Mouse (Mus musculus) cortical plate, adult 2 months (tissue): ENCODE data around the gene Scarb1. TPM values are rescaled to one million over a fixed set of nuclear protein-coding genes. Genes with fewer than 3 reads are reported as not detected.

ENCODE experiments used
- H3K27ac ChIP-seq: fragments of 200-500 bp; 2 replicates; pipeline ENCODE4 v1.5.1; 2012; ENCODE audit warnings: low read length, control low read depth, inconsistent platforms; ENCODE audit not compliant: insufficient read depth
- H3K4me1 ChIP-seq: fragments of 200-500 bp; 2 replicates; pipeline ENCODE4 v1.6.1; 2011; ENCODE audit warnings: low read length; ENCODE audit not compliant: control insufficient read depth, insufficient read depth
- H3K4me3 ChIP-seq: fragments of 200-500 bp; 2 replicates; pipeline ENCODE4 v1.5.1; 2011; ENCODE audit warnings: mild to moderate bottlenecking, low read length, control low read depth; ENCODE audit not compliant: insufficient read depth
- CTCF ChIP-seq: fragments of 200-500 bp; IDR thresholded peaks from 2 replicates; pipeline ENCODE4 v1.5.1; 2011; ENCODE audit warnings: mild to moderate bottlenecking, control low read depth, low read length; ENCODE audit not compliant: insufficient read depth; ENCODE audit errors: extremely low read depth
- POLR2A ChIP-seq: fragments of 200-500 bp; IDR thresholded peaks from 2 replicates; pipeline ENCODE4 v1.6.1; 2011; ENCODE audit warnings: mild to moderate bottlenecking, low read length, control low read depth; ENCODE audit not compliant: insufficient read depth; ENCODE audit errors: extremely low read depth
- polyA plus RNA-seq: library from polyadenylated mRNA; depleted of rRNA; stranded (reverse); fragments of >200 nt; gene quantifications from 2 replicates; pipeline ENCODE4 v1.2.3, GENCODE M21; 2012; rRNA removed

The Scarb1 gene
- polyA plus RNA-seq, 1 experiment: 32.6 TPM

GRCm38 (mm10) chr5:125235874-125236273 lies 105.0 kb downstream of the Scarb1 start:
- TF ChIP-seq CTCF (no peak), POLR2A (no peak)
- H3K4me1 ChIP-seq: no peaks in the 10 kb centered on the region

GRCm38 (mm10) chr5:125235398-125235797 lies 105.5 kb downstream of the Scarb1 start:
- TF ChIP-seq CTCF (0 out of 2 replicates have a peak, but pooled peaks have one; percentile 7), POLR2A (no peak)
- Histone ChIP-seq H3K4me1 (no peaks in the 10 kb centered on the region), H3K4me3 (no peak overlapping the region), H3K27ac (no peak overlapping the region)

More at GRCm38 (mm10) chr5:125235874-125236273, 105.0 kb downstream of the Scarb1 start:
- H3K4me3 ChIP-seq: no peak overlapping the region
- H3K27ac ChIP-seq: no peak overlapping the region

- no peak for TF ChIP-seq CTCF
- no peak for TF ChIP-seq POLR2A
- H3K4me1 ChIP-seq: no peaks in the 10 kb centered on the region
- H3K27ac ChIP-seq: no peak overlapping the region
- no peak overlapping the region for H3K4me3 ChIP-seq
Observed at GRCm38 (mm10) chr5:125234399-125234798, 106.5 kb downstream of the Scarb1 start.

- no peaks in the 10 kb centered on the region; the same call in 1 of the 2 replicates for H3K4me1 ChIP-seq
- H3K4me3 ChIP-seq: no peak overlapping the region
- no peak for TF ChIP-seq POLR2A
- no peak for TF ChIP-seq CTCF
- no peak overlapping the region for H3K27ac ChIP-seq
Observed at GRCm38 (mm10) chr5:125233478-125233877, 107.4 kb downstream of the Scarb1 start.

- no peak overlapping the region for H3K27ac ChIP-seq
- H3K4me3 ChIP-seq: no peak overlapping the region
- TF ChIP-seq POLR2A (no peak), CTCF (no peak)
- H3K4me1 ChIP-seq: no peaks in the 10 kb centered on the region; the same call in 1 of the 2 replicates
Observed at GRCm38 (mm10) chr5:125232443-125232979, 108.4 kb downstream of the Scarb1 start.

- TF ChIP-seq POLR2A: no peak
- TF ChIP-seq CTCF: no peak
- Histone ChIP-seq H3K4me3 (no peak overlapping the region), H3K4me1 (peaks cover 6% of the 10 kb centered on the region), H3K27ac (no peak overlapping the region)
Observed at GRCm38 (mm10) chr5:125230463-125230862, 110.4 kb downstream of the Scarb1 start.

- TF ChIP-seq POLR2A (no peak), CTCF (no peak)
- peaks cover 7% of the 10 kb centered on the region for H3K4me1 ChIP-seq
- no peak overlapping the region for H3K4me3 ChIP-seq
- H3K27ac ChIP-seq: no peak overlapping the region
Observed at GRCm38 (mm10) chr5:125229097-125229496, 111.8 kb downstream of the Scarb1 start.

- Histone ChIP-seq H3K4me3 (no peak overlapping the region), H3K4me1 (peaks cover 10% of the 10 kb centered on the region), H3K27ac (no peak overlapping the region)
- TF ChIP-seq POLR2A (no peak), CTCF (no peak)
Observed at GRCm38 (mm10) chr5:125227699-125228098, 113.2 kb downstream of the Scarb1 start.

Other genes starting within 250 kb of the Scarb1 start
- gene Ncor2, start 161.9 kb downstream of the Scarb1 start, polyA plus RNA-seq: 74.6 and 76.1 TPM in 2 replicates
- 0.21 and 0.36 TPM in 2 replicates for gene Gm10382, start 48.2 kb upstream of the Scarb1 start, polyA plus RNA-seq
- gene Ubc, start 49.1 kb upstream of the Scarb1 start, polyA plus RNA-seq: 769 and 804 TPM in 2 replicates
- 16.2 and 16.9 TPM in 2 replicates for gene Dhx37, start 93.0 kb upstream of the Scarb1 start, polyA plus RNA-seq
- gene Bri3bp, start 100.5 kb upstream of the Scarb1 start, polyA plus RNA-seq: 34.8 and 36.3 TPM in 2 replicates
- 51.5 and 51.8 TPM in 2 replicates for gene Aacs, start 134.7 kb upstream of the Scarb1 start, polyA plus RNA-seq
- 31.5 and 36.1 TPM in 2 replicates for gene Tmem132b, start 190.7 kb upstream of the Scarb1 start, polyA plus RNA-seq